Mouse (Mus musculus): ENCODE data around the gene Ccdc24. TPM values are rescaled to one million over a fixed set of nuclear protein-coding genes. Genes with fewer than 3 reads are reported as not detected.

Gene Ccdc24
- total and polyA plus RNA-seq, 2 experiments: 0.51 TPM; not detected in 1

DNA sequence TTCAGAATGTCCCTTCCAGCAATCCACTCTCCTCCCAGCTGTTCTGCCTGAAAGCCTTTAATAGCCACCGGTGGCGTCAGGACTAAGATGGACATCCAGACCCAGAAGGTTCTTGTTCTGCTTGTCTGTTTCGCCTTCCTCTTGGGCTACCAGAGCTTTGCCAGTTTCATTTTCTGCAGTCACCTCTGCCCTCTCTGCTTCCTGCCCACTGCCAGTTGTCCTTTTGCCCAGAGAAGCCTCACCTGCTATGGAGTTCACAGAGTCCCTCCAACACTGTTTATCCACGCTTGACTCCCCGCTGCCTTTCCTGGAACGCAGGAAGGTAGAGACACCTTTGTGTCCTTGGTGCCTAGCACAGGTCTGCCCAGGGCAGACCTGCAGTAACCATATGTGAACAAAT, 33.0 kb downstream of the Ccdc24 start:
- WGBS: 20% methylated on average over 6 of the region's 6 CpGs
- Histone ChIP-seq H3K27ac (replicated peaks; ENCODE audit: insufficient read depth, low read depth, low read length) (peak overlapping the region; percentile 92), H3K4me1 (ENCODE audit: control insufficient read depth, insufficient read depth, low read length) (peaks cover 25% of the 10 kb centered on the region), H3K4me3 (ENCODE audit: insufficient read depth, low read depth, low read length) (no peak overlapping the region), H3K36me3 (ENCODE audit: control insufficient read depth, insufficient read depth, low read length) (no peaks in the 10 kb centered on the region), H3K27me3 (ENCODE audit: control insufficient read depth, insufficient read depth, low read length) (no peaks in the 10 kb centered on the region), H3K79me2 (ENCODE audit: control insufficient read depth, insufficient read depth, low read length) (peaks cover 9% of the 10 kb centered on the region; the same call in 1 of the 2 replicates), H3K9ac (ENCODE audit: low read depth, low read length) (peak overlapping the region; percentile 56; the same call in 1 of the 2 replicates)
- TF ChIP-seq CTCF (IDR thresholded peaks at IDR 0.05; ENCODE audit: low read depth, low read length) (no peak), POLR2A (IDR thresholded peaks at IDR 0.05; ENCODE audit: extremely low read depth, insufficient read depth, low read length) (no peak)
- DNase-seq (ENCODE audit: extremely low read depth, low read depth, low spot score): peak; percentile 96

GRCm38 (mm10) chr4:117837271-117837670, 35.1 kb downstream of the Ccdc24 start:
- H3K9ac ChIP-seq (ENCODE audit: low read depth, low read length): no peak overlapping the region
- H3K27ac ChIP-seq (replicated peaks; ENCODE audit: insufficient read depth, low read depth, low read length): peak overlapping the region; percentile 58; the same call in 1 of the 2 replicates
- TF ChIP-seq CTCF (IDR thresholded peaks at IDR 0.05; ENCODE audit: low read depth, low read length): no peak
- TF ChIP-seq POLR2A (IDR thresholded peaks at IDR 0.05; ENCODE audit: extremely low read depth, insufficient read depth, low read length): no peak
- H3K36me3 ChIP-seq (ENCODE audit: control insufficient read depth, insufficient read depth, low read length): no peaks in the 10 kb centered on the region
- peaks cover 25% of the 10 kb centered on the region for H3K4me1 ChIP-seq (ENCODE audit: control insufficient read depth, insufficient read depth, low read length)
- H3K79me2 ChIP-seq (ENCODE audit: control insufficient read depth, insufficient read depth, low read length): peaks cover 9% of the 10 kb centered on the region; the same call in 1 of the 2 replicates
- H3K27me3 ChIP-seq (ENCODE audit: control insufficient read depth, insufficient read depth, low read length): no peaks in the 10 kb centered on the region
- WGBS: 75% methylated on average over 4 of the region's 4 CpGs
- DNase-seq (ENCODE audit: extremely low read depth, low read depth, low spot score): no peak
- no peak overlapping the region for H3K4me3 ChIP-seq (ENCODE audit: insufficient read depth, low read depth, low read length)

- peak overlapping the region; percentile 92 for H3K9ac ChIP-seq (ENCODE audit: low read depth, low read length)
- 1% methylated on average over 48 of the region's 48 CpGs for WGBS
- no peaks in the 10 kb centered on the region for H3K36me3 ChIP-seq (ENCODE audit: control insufficient read depth, insufficient read depth, low read length)
- DNase-seq (ENCODE audit: extremely low read depth, low read depth, low spot score): peak; percentile 75
- H3K27me3 ChIP-seq (ENCODE audit: control insufficient read depth, insufficient read depth, low read length): no peaks in the 10 kb centered on the region
- TF ChIP-seq POLR2A (IDR thresholded peaks at IDR 0.05; ENCODE audit: extremely low read depth, insufficient read depth, low read length) (peak; percentile 74; the same call in 1 of the 2 replicates), CTCF (IDR thresholded peaks at IDR 0.05; ENCODE audit: low read depth, low read length) (no peak)
- peak overlapping the region; percentile 84 for H3K4me3 ChIP-seq (ENCODE audit: insufficient read depth, low read depth, low read length)
- H3K79me2 ChIP-seq (ENCODE audit: control insufficient read depth, insufficient read depth, low read length): peaks cover 9% of the 10 kb centered on the region; the same call in 1 of the 2 replicates
- peak overlapping the region; percentile 92 for H3K27ac ChIP-seq (replicated peaks; ENCODE audit: insufficient read depth, low read depth, low read length)
- H3K4me1 ChIP-seq (ENCODE audit: control insufficient read depth, insufficient read depth, low read length): peaks cover 19% of the 10 kb centered on the region
These were observed 36.1 kb downstream of the Ccdc24 start for GRCm38 (mm10) chr4:117836204-117836767.

- Histone ChIP-seq H3K9ac (ENCODE audit: low read depth, low read length) (peak overlapping the region; percentile 92), H3K79me2 (ENCODE audit: control insufficient read depth, insufficient read depth, low read length) (peaks cover 9% of the 10 kb centered on the region; the same call in 1 of the 2 replicates), H3K4me3 (ENCODE audit: insufficient read depth, low read depth, low read length) (peak overlapping the region; percentile 84), H3K27ac (replicated peaks; ENCODE audit: insufficient read depth, low read depth, low read length) (peak overlapping the region; percentile 92), H3K27me3 (ENCODE audit: control insufficient read depth, insufficient read depth, low read length) (no peaks in the 10 kb centered on the region), H3K36me3 (ENCODE audit: control insufficient read depth, insufficient read depth, low read length) (no peaks in the 10 kb centered on the region), H3K4me1 (ENCODE audit: control insufficient read depth, insufficient read depth, low read length) (peaks cover 15% of the 10 kb centered on the region)
- under 1% methylated on average over 60 of the region's 60 CpGs for WGBS
- TF ChIP-seq CTCF (IDR thresholded peaks at IDR 0.05; ENCODE audit: low read depth, low read length) (no peak), POLR2A (IDR thresholded peaks at IDR 0.05; ENCODE audit: extremely low read depth, insufficient read depth, low read length) (no peak)
- DNase-seq (ENCODE audit: extremely low read depth, low read depth, low spot score): no peak
These were observed 36.7 kb downstream of the Ccdc24 start for GRCm38 (mm10) chr4:117835531-117836111.

- peaks cover 9% of the 10 kb centered on the region; the same call in 1 of the 2 replicates for H3K79me2 ChIP-seq (ENCODE audit: control insufficient read depth, insufficient read depth, low read length)
- no peak for TF ChIP-seq CTCF (IDR thresholded peaks at IDR 0.05; ENCODE audit: low read depth, low read length)
- peak; percentile 86 for TF ChIP-seq POLR2A (IDR thresholded peaks at IDR 0.05; ENCODE audit: extremely low read depth, insufficient read depth, low read length)
- no peaks in the 10 kb centered on the region for H3K27me3 ChIP-seq (ENCODE audit: control insufficient read depth, insufficient read depth, low read length)
- peak overlapping the region; percentile 84 for H3K4me3 ChIP-seq (ENCODE audit: insufficient read depth, low read depth, low read length)
- H3K27ac ChIP-seq (replicated peaks; ENCODE audit: insufficient read depth, low read depth, low read length): peak overlapping the region; percentile 92
- peak; percentile 87 for DNase-seq (ENCODE audit: extremely low read depth, low read depth, low spot score)
- H3K9ac ChIP-seq (ENCODE audit: low read depth, low read length): peak overlapping the region; percentile 92
- H3K4me1 ChIP-seq (ENCODE audit: control insufficient read depth, insufficient read depth, low read length): peaks cover 13% of the 10 kb centered on the region
- 17% methylated on average over 35 of the region's 36 CpGs for WGBS
- no peaks in the 10 kb centered on the region for H3K36me3 ChIP-seq (ENCODE audit: control insufficient read depth, insufficient read depth, low read length)
These were observed 37.4 kb downstream of the Ccdc24 start for GRCm38 (mm10) chr4:117834845-117835530.
